Comparison of ENCODE assay signal across 8 mouse cellular contexts in the genomic region with DNA sequence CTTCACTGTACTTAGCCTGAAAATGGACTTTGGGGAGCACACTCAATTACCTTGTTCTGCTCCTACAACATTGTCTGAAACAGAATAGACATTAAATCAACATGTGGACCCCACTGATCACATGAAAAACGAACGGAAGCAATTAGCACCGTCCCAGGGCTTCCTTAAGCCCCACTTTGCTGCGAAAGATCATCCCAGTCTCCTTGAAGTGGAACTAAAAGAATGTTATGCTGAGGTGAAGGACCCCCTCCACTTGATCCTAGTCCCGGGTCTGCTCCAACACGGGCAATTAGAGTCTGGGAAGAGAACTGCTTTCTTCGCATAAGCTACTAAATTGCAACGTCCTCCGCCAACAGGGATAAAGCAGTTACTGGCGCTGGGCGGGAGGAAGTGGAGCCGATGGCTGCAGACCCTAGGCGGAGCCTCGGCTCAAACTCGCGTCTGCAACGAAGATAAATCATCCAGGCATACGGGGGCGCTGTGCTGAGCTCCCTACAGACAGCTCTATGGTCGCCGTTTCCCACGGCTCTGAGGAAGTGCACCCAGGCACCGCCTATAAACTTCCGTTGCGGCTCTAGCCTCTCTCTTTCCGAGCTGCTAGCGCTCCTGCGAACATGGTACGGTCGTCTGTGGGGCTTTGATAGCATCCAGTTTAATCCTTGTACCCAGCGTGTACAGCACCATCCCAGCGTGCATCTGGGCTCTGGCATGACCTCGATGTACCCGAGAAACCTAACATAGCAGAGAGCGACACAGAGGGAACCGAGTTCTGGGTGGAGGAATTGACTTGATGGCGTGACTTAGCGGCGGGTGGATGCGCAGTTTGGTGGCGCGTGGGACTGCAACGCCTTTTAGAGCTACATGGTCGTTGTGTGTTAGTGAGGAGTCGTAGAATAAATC. TPM values are rescaled to one million over a fixed set of nuclear protein-coding genes. Genes with fewer than 3 reads are reported as not detected.
DNase-seq lines count a peak whose midpoint lies in the region; ATAC-seq and TF ChIP-seq lines count a peak whose summit lies in the region.

A gene (plus strand): TSS at position 552 of the 900 bp plus-strand sequence.

- H3K9ac ChIP-seq in lung, postnatal 0 days (replicated peaks; ENCODE audit: low read depth), result peak within 1 kb of the TSS; percentile 32

- peak within 1 kb of the TSS; percentile 53 for H3K4me2 ChIP-seq in lung, postnatal 0 days (replicated peaks; ENCODE audit: low read depth, low read length)

- no peaks in the 10 kb centered on the region for H3K9me3 ChIP-seq in hindbrain, embryonic 10.5 days
- H3K9me3 ChIP-seq in lung, postnatal 0 days (ENCODE audit: low read length), result no peaks in the 10 kb centered on the region

- peak within 1 kb of the TSS; percentile 62 for H3K4me3 ChIP-seq in hindbrain, embryonic 10.5 days
- H3K4me3 ChIP-seq in lung, postnatal 0 days (ENCODE audit: low read depth, low read length), result peak within 1 kb of the TSS; percentile 43

- peak; percentile 76 for TF ChIP-seq CTCF in lung, postnatal 0 days (IDR thresholded peaks at IDR 0.05)

- peak; percentile 90 for DNase-seq in MN1 (ENCODE audit: low spot score)
- DNase-seq in cerebellum, adult 9-10 months, result peak; percentile 90
- DNase-seq in hindbrain, embryonic 10.5 days (ENCODE audit: low spot score), result peak; percentile 88
- DNase-seq in layer of hippocampus, adult 9-11 months, result peak; percentile 92
- peak; percentile 94 for DNase-seq in lung, postnatal 0 days (ENCODE audit: low spot score)
- peak; percentile 87 for DNase-seq in ovary, postnatal 14 days (ENCODE audit: low spot score)
- peak; percentile 93 for DNase-seq in thymus, postnatal 14 days

- H3K4me1 ChIP-seq in hindbrain, embryonic 10.5 days (replicated peaks), result 0 out of 2 replicates have a peak, but pooled peaks cover 8% of the 10 kb centered on the region
- no peaks in the 10 kb centered on the region for H3K4me1 ChIP-seq in lung, postnatal 0 days (ENCODE audit: insufficient read depth, low read depth, low read length)

- H3K36me3 ChIP-seq in hindbrain, embryonic 10.5 days, result peaks cover 32% of the 10 kb centered on the region
- no peaks in the 10 kb centered on the region for H3K36me3 ChIP-seq in lung, postnatal 0 days (ENCODE audit: insufficient read depth, low read length)

- H3K27me3 ChIP-seq in hindbrain, embryonic 10.5 days (ENCODE audit: insufficient read depth, poor library complexity, severe bottlenecking), result no peaks in the 10 kb centered on the region
- H3K27me3 ChIP-seq in lung, postnatal 0 days (replicated peaks; ENCODE audit: insufficient read depth, low read length), result no peaks in the 10 kb centered on the region

- TF ChIP-seq EP300 in lung, postnatal 0 days (IDR thresholded peaks at IDR 0.05), result peak; percentile 44

- WGBS in hindbrain, embryonic 10.5 days, result 18% methylated on average over 45 of the region's 45 CpGs
- WGBS in lung, postnatal 0 days, result 13% methylated on average over 45 of the region's 45 CpGs

- H3K27ac ChIP-seq in hindbrain, embryonic 10.5 days, result peak within 1 kb of the TSS; percentile 89
- peak within 1 kb of the TSS; percentile 76 for H3K27ac ChIP-seq in lung, postnatal 0 days (ENCODE audit: low read length)

- peak; percentile 98 for ATAC-seq in frontal cortex, adult (ENCODE audit: low TSS enrichment)
- peak; percentile 98 for ATAC-seq in lung, postnatal 0 days

RNA-seq across cellular contexts. Expression of the gene that starts here (rescaled TPM):
- 271 and 325 TPM in 2 replicates for polyA plus RNA-seq in hindbrain, embryonic 10.5 days (2016; fragmentation: Nextera tagmentation; extraction: Ambion mirVana)
- polyA plus RNA-seq in lung, postnatal 0 days (2015; fragmentation: Nextera tagmentation; extraction: Ambion mirVana), result 278 and 304 TPM in 2 replicates

Comparison
In these comparisons a context has a peak if more than half of its experiments do, and no peak if none do; other contexts are left out.
1. Peak in every context shown above with its lines: DNase-seq, ATAC-seq, H3K4me3 ChIP-seq and H3K27ac ChIP-seq.